Mouse (Mus musculus) spleen, postnatal 0 days (tissue): ENCODE data around the gene Rbmx. TPM values are rescaled to one million over a fixed set of nuclear protein-coding genes. Genes with fewer than 3 reads are reported as not detected.

Source experiments
- polyA plus RNA-seq: library from polyadenylated mRNA; unstranded; fragments of >200 nt; fragmentation: Nextera tagmentation; extraction: Ambion mirVana; gene quantifications from 2 replicates; pipeline ENCODE4 v1.2.1, GENCODE M21; 2015

Rbmx gene
- polyA plus RNA-seq = 31.9 and 35.7 TPM in 2 replicates

DNA sequence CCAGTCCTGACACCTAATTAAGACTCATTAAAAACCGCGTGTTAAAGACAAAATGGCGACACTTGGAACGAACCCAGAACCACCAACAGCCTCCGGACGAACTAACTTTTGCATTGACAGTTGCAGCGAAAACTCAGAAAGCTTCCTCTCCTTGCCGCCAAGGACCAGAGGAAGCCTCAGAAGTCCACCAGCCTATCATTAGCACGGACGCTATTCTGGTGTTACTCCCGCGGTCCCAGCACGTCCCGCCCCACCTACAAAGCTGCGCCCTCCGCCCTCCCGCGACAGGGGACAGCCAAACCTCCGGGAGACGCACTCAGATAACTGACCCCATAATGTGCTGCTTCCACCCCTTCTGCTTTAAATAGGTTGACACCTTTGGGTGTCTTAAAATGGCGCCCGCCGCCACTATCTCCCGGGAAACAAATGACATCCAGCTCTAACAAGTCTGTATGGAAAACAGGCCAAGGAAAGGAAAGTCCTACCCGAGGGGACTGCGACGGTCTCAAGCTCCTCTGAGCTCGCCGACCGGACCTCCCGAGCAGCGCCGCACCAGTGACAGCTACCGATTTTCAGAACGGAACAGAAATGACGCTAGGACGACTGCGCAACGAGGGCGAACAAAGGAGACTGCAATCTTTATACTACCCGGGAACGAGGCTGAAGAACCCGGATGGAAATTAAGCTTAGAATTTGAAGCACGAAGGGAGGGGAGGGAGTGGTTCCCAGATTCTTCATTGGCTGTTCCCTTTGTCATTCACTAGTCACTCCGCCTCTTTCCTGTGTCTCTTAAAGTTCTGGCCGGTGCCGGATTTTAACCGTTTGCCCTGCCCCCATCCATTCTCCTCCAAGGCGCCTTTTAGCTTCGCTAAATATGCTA is at the start of gene Rbmx:
Rbmx (minus strand) TSS at position 670 of the 880 bp plus-strand sequence.

DNA sequence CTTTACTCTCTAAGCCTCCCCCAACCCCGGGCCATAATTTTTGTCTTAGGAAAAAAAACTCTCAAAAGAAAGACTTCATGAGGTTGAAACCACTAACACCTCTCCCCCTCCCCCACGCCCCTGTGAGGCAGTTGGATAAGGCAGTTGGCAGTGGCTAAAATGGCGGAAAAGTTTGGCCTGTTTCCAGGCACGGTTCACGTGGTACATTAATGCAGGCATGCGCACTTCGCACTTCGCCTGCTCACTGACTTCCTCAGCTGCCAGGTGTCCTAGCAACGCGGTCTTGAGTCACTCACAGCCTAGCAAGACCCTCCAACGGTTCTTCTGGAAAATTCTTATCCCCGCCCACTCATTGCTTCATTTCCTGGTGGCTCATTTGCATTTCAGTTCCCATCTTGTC is 15.9 kb upstream of the Rbmx start, which contains the start of gene Gm364:
Gm364 (plus strand) TSS at position 386 of the 400 bp plus-strand sequence.

DNA sequence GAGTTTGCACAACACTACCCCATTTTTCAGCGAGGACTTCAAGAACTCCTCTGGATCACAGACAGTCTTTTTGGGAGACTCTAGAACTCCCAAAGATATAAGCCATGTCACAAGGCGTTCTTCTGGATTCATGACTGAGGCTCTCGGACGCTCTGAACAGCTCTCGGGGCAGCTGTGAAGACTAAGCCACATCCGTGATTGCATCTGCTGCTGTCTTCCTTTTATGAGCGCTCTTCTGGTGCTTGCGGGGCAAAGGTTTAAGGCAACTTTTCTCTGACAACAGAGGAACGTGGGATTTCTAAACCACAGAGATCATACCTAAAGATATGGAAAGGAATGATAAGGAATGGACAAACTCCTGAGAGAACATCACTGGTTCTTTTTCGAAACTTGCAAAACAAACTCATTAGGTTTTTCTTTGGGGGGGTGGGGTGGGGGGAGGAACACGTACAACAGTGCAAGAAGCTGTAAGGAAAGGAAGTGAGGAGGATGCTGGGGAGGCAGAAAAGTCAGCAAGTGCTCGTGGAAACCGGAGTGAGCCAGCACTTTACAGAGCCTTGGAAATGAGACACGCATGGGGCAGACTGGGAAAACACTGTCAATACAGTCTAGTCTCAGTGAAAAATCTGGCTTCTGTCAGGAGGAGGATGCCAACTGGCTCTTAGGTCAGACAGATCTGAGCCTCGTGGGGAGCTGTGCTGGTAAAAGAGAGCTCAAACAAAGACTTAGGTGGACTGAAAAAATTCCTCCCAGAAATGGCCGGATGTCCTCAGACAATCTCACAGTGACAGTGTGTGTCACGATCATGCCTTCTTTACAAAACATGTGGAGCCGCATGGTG is 54.2 kb downstream of the Rbmx start, which contains the start of gene Arhgef6:
Arhgef6 (minus strand) TSS at position 359 of the 841 bp plus-strand sequence.

Other genes with a start within 250 kb of the Rbmx start
- gene Cd40lg, start 180.9 kb downstream of the Rbmx start, polyA plus RNA-seq = not detected in 2 replicates
- 7.7 and 11.7 TPM in 2 replicates for gene Arhgef6, start 54.3 kb downstream of the Rbmx start, polyA plus RNA-seq
- gene Gm364, start 16.1 kb upstream of the Rbmx start, polyA plus RNA-seq = 0.07 TPM in 1 of 2 replicates, not detected in the other
- gene Gpr101, start 110.7 kb upstream of the Rbmx start, polyA plus RNA-seq = not detected in 2 replicates